Mouse (Mus musculus) embryonic facial prominence, embryonic 15.5 days (tissue): ENCODE measurements at regions not wholly inside any gene's neighbourhood (a gene's known extent, or its start where the extent isn't known, plus 50 kb on each side); places are given as distances from the start of the nearest gene placed in this dataset.

ENCODE experiments used
- ATAC-seq: fragments of 200-750 bp; cut with Nextera tagmentation; 2 replicates; pipeline ENCODE4 v1.8.0; 2017; ENCODE audit warnings: low read depth, moderate TSS enrichment; ENCODE audit not compliant: insufficient number of reproducible peaks, low FRiP score, low TSS enrichment
- H3K27ac ChIP-seq: fragments of 300-500 bp; sonication (generic); replicated peaks from 2 replicates; pipeline ENCODE4 v1.5.1; 2015; ENCODE audit warnings: mild to moderate bottlenecking, inconsistent platforms
- H3K27me3 ChIP-seq: fragments of 300-500 bp; sonication (generic); 2 replicates; pipeline ENCODE4 v1.6.1; 2015; ENCODE audit warnings: inconsistent platforms
- H3K36me3 ChIP-seq: fragments of 300-500 bp; sonication (generic); 2 replicates; pipeline ENCODE4 v1.6.1; 2015; ENCODE audit warnings: mild to moderate bottlenecking, inconsistent platforms
- H3K4me1 ChIP-seq: fragments of 300-500 bp; sonication (generic); 2 replicates; pipeline ENCODE4 v1.6.1; 2015; ENCODE audit warnings: inconsistent platforms
- H3K4me2 ChIP-seq: fragments of 300-500 bp; sonication (generic); replicated peaks from 2 replicates; pipeline ENCODE4 v1.6.1; 2015; ENCODE audit warnings: mild to moderate bottlenecking, inconsistent platforms
- H3K4me3 ChIP-seq: fragments of 300-500 bp; sonication (generic); replicated peaks from 2 replicates; pipeline ENCODE4 v1.5.1; 2015; ENCODE audit warnings: mild to moderate bottlenecking, inconsistent platforms
- H3K9ac ChIP-seq: fragments of 300-500 bp; sonication (generic); 2 replicates; pipeline ENCODE4 v1.6.1; 2015; ENCODE audit warnings: inconsistent platforms
- H3K9me3 ChIP-seq: fragments of 300-500 bp; sonication (generic); replicated peaks from 2 replicates; pipeline ENCODE4 v1.6.1; 2016; ENCODE audit warnings: inconsistent platforms
- WGBS: fragments of 180-500 bp; shearing (Covaris S2); methylation state at CpG from one replicate; pipeline ENCODE4 v1.1.7; 2015; 5-methylcytosine and 5-hydroxymethylcytosine counted together

- H3K4me1 ChIP-seq = peaks cover 3% of the 10 kb centered on the region; the same call in 1 of the 2 replicates
- H3K9ac ChIP-seq = no peak overlapping the region
- no peaks in the 10 kb centered on the region for H3K36me3 ChIP-seq
- H3K4me2 ChIP-seq = no peak overlapping the region
- no peak overlapping the region for H3K4me3 ChIP-seq
- 77% methylated on average over 3 of the region's 3 CpGs for WGBS
- no peak for ATAC-seq
- H3K9me3 ChIP-seq = no peaks in the 10 kb centered on the region
- no peaks in the 10 kb centered on the region for H3K27me3 ChIP-seq
- H3K27ac ChIP-seq = no peak overlapping the region
Observed at GRCm38 (mm10) chr15:93831148-93831547, 235.5 kb upstream of the Prickle1 start.

- no peaks in the 10 kb centered on the region for H3K9me3 ChIP-seq
- ATAC-seq = peak; percentile 82
- 32% methylated on average over 28 of the region's 28 CpGs for WGBS
- no peaks in the 10 kb centered on the region for H3K27me3 ChIP-seq
- H3K4me1 ChIP-seq = peaks cover 15% of the 10 kb centered on the region
- peak overlapping the region; percentile 41 for H3K4me2 ChIP-seq
- peak overlapping the region; percentile 21 for H3K4me3 ChIP-seq
- no peak overlapping the region for H3K9ac ChIP-seq
- H3K27ac ChIP-seq = peak overlapping the region; percentile 31
- H3K36me3 ChIP-seq = no peaks in the 10 kb centered on the region
Observed at GRCm38 (mm10) chr15:93824729-93825694, 229.3 kb upstream of the Prickle1 start.

GRCm38 (mm10) chr15:93821236-93821635 lies 225.5 kb upstream of the Prickle1 start:
- Histone ChIP-seq H3K27ac (no peak overlapping the region), H3K4me2 (no peak overlapping the region), H3K36me3 (no peaks in the 10 kb centered on the region), H3K27me3 (no peaks in the 10 kb centered on the region), H3K9ac (no peak overlapping the region), H3K4me1 (peaks cover 15% of the 10 kb centered on the region), H3K9me3 (0 out of 2 replicates have a peak, but pooled peaks cover 4% of the 10 kb centered on the region), H3K4me3 (no peak overlapping the region)
- WGBS = 83% methylated on average over 6 of the region's 6 CpGs
- no peak for ATAC-seq

GRCm38 (mm10) chr15:93812011-93812410 lies 216.3 kb upstream of the Prickle1 start:
- no peak overlapping the region for H3K4me2 ChIP-seq
- ATAC-seq = no peak
- 65% methylated on average over 7 of the region's 7 CpGs for WGBS

GRCm38 (mm10) chr15:93807993-93808392 lies 212.3 kb upstream of the Prickle1 start:
- no peak overlapping the region for H3K4me2 ChIP-seq
- H3K36me3 ChIP-seq = no peaks in the 10 kb centered on the region
- no peaks in the 10 kb centered on the region for H3K4me1 ChIP-seq
- no peak overlapping the region for H3K4me3 ChIP-seq
- H3K9ac ChIP-seq = no peak overlapping the region
- H3K27ac ChIP-seq = no peak overlapping the region
- 89% methylated on average over 8 of the region's 8 CpGs for WGBS
- ATAC-seq = no peak
- no peaks in the 10 kb centered on the region for H3K27me3 ChIP-seq
- H3K9me3 ChIP-seq = no peaks in the 10 kb centered on the region

More at GRCm38 (mm10) chr15:93812011-93812410, 216.3 kb upstream of the Prickle1 start:
- H3K36me3 ChIP-seq = no peaks in the 10 kb centered on the region
- no peaks in the 10 kb centered on the region for H3K27me3 ChIP-seq
- H3K27ac ChIP-seq = no peak overlapping the region
- H3K4me3 ChIP-seq = no peak overlapping the region
- no peak overlapping the region for H3K9ac ChIP-seq
- 0 out of 2 replicates have a peak, but pooled peaks cover 5% of the 10 kb centered on the region for H3K9me3 ChIP-seq
- H3K4me1 ChIP-seq = no peaks in the 10 kb centered on the region

GRCm38 (mm10) chr15:93807505-93807904 lies 211.8 kb upstream of the Prickle1 start:
- no peak overlapping the region for H3K9ac ChIP-seq
- H3K36me3 ChIP-seq = no peaks in the 10 kb centered on the region
- no peaks in the 10 kb centered on the region for H3K4me1 ChIP-seq
- no peak overlapping the region for H3K4me3 ChIP-seq
- WGBS = 90% methylated on average over 8 of the region's 8 CpGs
- no peaks in the 10 kb centered on the region for H3K27me3 ChIP-seq
- no peak for ATAC-seq
- H3K9me3 ChIP-seq = no peaks in the 10 kb centered on the region
- no peak overlapping the region for H3K27ac ChIP-seq
- no peak overlapping the region for H3K4me2 ChIP-seq

- H3K27ac ChIP-seq = no peak overlapping the region
- WGBS = 79% methylated on average over 9 of the region's 9 CpGs
- H3K9ac ChIP-seq = no peak overlapping the region
- H3K4me2 ChIP-seq = no peak overlapping the region
- H3K36me3 ChIP-seq = no peaks in the 10 kb centered on the region
- no peak overlapping the region for H3K4me3 ChIP-seq
- H3K27me3 ChIP-seq = no peaks in the 10 kb centered on the region
- no peak for ATAC-seq
- H3K4me1 ChIP-seq = no peaks in the 10 kb centered on the region
- H3K9me3 ChIP-seq = no peaks in the 10 kb centered on the region
Observed at GRCm38 (mm10) chr15:93804703-93805102, 209.0 kb upstream of the Prickle1 start.

GRCm38 (mm10) chr15:93790531-93790930 lies 194.8 kb upstream of the Prickle1 start:
- Histone ChIP-seq H3K27me3 (no peaks in the 10 kb centered on the region), H3K4me3 (no peak overlapping the region), H3K27ac (no peak overlapping the region), H3K9ac (no peak overlapping the region), H3K4me2 (no peak overlapping the region), H3K4me1 (peaks cover 22% of the 10 kb centered on the region), H3K9me3 (no peaks in the 10 kb centered on the region), H3K36me3 (no peaks in the 10 kb centered on the region)
- no peak for ATAC-seq
- 75% methylated on average over 9 of the region's 9 CpGs for WGBS

- Histone ChIP-seq H3K27me3 (no peaks in the 10 kb centered on the region), H3K4me2 (no peak overlapping the region), H3K36me3 (no peaks in the 10 kb centered on the region), H3K9me3 (no peaks in the 10 kb centered on the region), H3K4me1 (peaks cover 25% of the 10 kb centered on the region), H3K9ac (no peak overlapping the region), H3K27ac (no peak overlapping the region), H3K4me3 (no peak overlapping the region)
- ATAC-seq = no peak
- 84% methylated on average over 3 of the region's 3 CpGs for whole genome bisulfite sequencing
Observed at GRCm38 (mm10) chr15:93789762-93790161, 194.1 kb upstream of the Prickle1 start.

- H3K27ac ChIP-seq = peak overlapping the region; percentile 77
- 0 out of 2 replicates have a peak, but pooled peaks have one; percentile 56 for ATAC-seq
- no peak overlapping the region for H3K9ac ChIP-seq
- H3K27me3 ChIP-seq = no peaks in the 10 kb centered on the region
- no peak overlapping the region for H3K4me3 ChIP-seq
- H3K9me3 ChIP-seq = no peaks in the 10 kb centered on the region
- peaks cover 30% of the 10 kb centered on the region for H3K4me1 ChIP-seq
- WGBS = 65% methylated on average over 6 of the region's 6 CpGs
- H3K36me3 ChIP-seq = no peaks in the 10 kb centered on the region
- H3K4me2 ChIP-seq = no peak overlapping the region
Observed at GRCm38 (mm10) chr15:93787361-93787760, 191.7 kb upstream of the Prickle1 start.

GRCm38 (mm10) chr15:93785846-93786412 lies 190.2 kb upstream of the Prickle1 start:
- Histone ChIP-seq H3K4me3 (no peak overlapping the region), H3K9me3 (no peaks in the 10 kb centered on the region), H3K9ac (no peak overlapping the region), H3K36me3 (no peaks in the 10 kb centered on the region), H3K4me2 (no peak overlapping the region), H3K27me3 (no peaks in the 10 kb centered on the region), H3K27ac (peak overlapping the region; percentile 77; the same call in 1 of the 2 replicates), H3K4me1 (peaks cover 20% of the 10 kb centered on the region)
- ATAC-seq = peak; percentile 70
- WGBS = 51% methylated on average over 11 of the region's 11 CpGs
